Mouse (Mus musculus): ENCODE results near the gene Kcnip1. TPM values are rescaled to one million over a fixed set of nuclear protein-coding genes. Genes with fewer than 3 reads are reported as not detected.

Kcnip1 gene
- polyA plus RNA-seq, 1 experiment from 2014 or later = 2.5 TPM

- TF ChIP-seq CTCF (IDR thresholded peaks at IDR 0.05; ENCODE audit: low read depth) = peak; percentile 38
- Histone ChIP-seq H3K27me3 (replicated peaks; ENCODE audit: control insufficient read depth, insufficient read depth, low read length) (no peaks in the 10 kb centered on the region), H3K4me3 (ENCODE audit: low read depth, low read length) (no peak overlapping the region), H3K27ac (ENCODE audit: low read depth, low read length) (no peak overlapping the region), H3K9ac (ENCODE audit: low read depth, low read length) (no peak overlapping the region), H3K9me3 (ENCODE audit: control insufficient read depth) (no peaks in the 10 kb centered on the region), H3K4me1 (replicated peaks; ENCODE audit: control insufficient read depth, insufficient read depth, low read length) (no peaks in the 10 kb centered on the region), H3K4me2 (replicated peaks; ENCODE audit: low read depth) (no peak overlapping the region), H3K36me3 (ENCODE audit: control insufficient read depth, insufficient read depth) (no peaks in the 10 kb centered on the region)
- ATAC-seq = no peak
- 88% methylated on average over 12 of the region's 12 CpGs for whole genome bisulfite sequencing
Observed at GRCm38 (mm10) chr11:33749408-33749807, 243.5 kb downstream of the Kcnip1 start.

GRCm38 (mm10) chr11:33748754-33749153, 244.2 kb downstream of the Kcnip1 start:
- Histone ChIP-seq H3K4me3 (ENCODE audit: low read depth, low read length) (no peak overlapping the region), H3K27ac (ENCODE audit: low read depth, low read length) (no peak overlapping the region), H3K36me3 (ENCODE audit: control insufficient read depth, insufficient read depth) (no peaks in the 10 kb centered on the region), H3K4me2 (replicated peaks; ENCODE audit: low read depth) (no peak overlapping the region), H3K9ac (ENCODE audit: low read depth, low read length) (no peak overlapping the region), H3K4me1 (replicated peaks; ENCODE audit: control insufficient read depth, insufficient read depth, low read length) (no peaks in the 10 kb centered on the region), H3K9me3 (ENCODE audit: control insufficient read depth) (no peaks in the 10 kb centered on the region), H3K27me3 (replicated peaks; ENCODE audit: control insufficient read depth, insufficient read depth, low read length) (no peaks in the 10 kb centered on the region)
- ATAC-seq = no peak
- 69% methylated on average over 5 of the region's 5 CpGs for WGBS
- no peak for TF ChIP-seq CTCF (IDR thresholded peaks at IDR 0.05; ENCODE audit: low read depth)

- Histone ChIP-seq H3K36me3 (ENCODE audit: control insufficient read depth, insufficient read depth) (no peaks in the 10 kb centered on the region), H3K9ac (ENCODE audit: low read depth, low read length) (no peak overlapping the region), H3K4me3 (ENCODE audit: low read depth, low read length) (no peak overlapping the region), H3K4me2 (replicated peaks; ENCODE audit: low read depth) (no peak overlapping the region), H3K27me3 (replicated peaks; ENCODE audit: control insufficient read depth, insufficient read depth, low read length) (no peaks in the 10 kb centered on the region), H3K9me3 (ENCODE audit: control insufficient read depth) (no peaks in the 10 kb centered on the region), H3K4me1 (replicated peaks; ENCODE audit: control insufficient read depth, insufficient read depth, low read length) (no peaks in the 10 kb centered on the region), H3K27ac (ENCODE audit: low read depth, low read length) (no peak overlapping the region)
- ATAC-seq = no peak
- WGBS = 66% methylated on average over 5 of the region's 5 CpGs
- no peak for TF ChIP-seq CTCF (IDR thresholded peaks at IDR 0.05; ENCODE audit: low read depth)
Observed at GRCm38 (mm10) chr11:33747402-33747955, 245.5 kb downstream of the Kcnip1 start.

DNA sequence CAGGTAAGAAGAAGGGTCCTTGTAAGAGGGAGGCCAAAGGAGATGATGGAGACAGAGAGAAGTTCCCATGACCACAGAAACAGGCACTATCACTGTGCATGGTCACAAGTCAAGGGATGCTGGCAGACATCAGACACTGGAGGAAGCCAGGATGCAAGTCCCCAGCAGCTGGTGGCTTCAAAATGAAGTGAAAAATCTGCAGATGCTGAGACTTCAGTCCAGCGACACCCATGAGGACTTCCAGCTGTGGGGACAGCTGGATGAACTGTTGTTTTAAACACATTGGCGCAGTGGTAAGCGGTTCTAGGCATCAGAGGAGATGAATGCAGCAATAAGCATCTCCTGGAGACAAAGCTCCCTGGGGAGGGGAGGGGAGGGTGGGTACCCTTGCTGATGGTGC, 246.6 kb downstream of the Kcnip1 start:
- H3K4me3 ChIP-seq (ENCODE audit: low read depth, low read length) = no peak overlapping the region
- ATAC-seq = no peak
- H3K27ac ChIP-seq (ENCODE audit: low read depth, low read length) = no peak overlapping the region
- H3K4me1 ChIP-seq (replicated peaks; ENCODE audit: control insufficient read depth, insufficient read depth, low read length) = no peaks in the 10 kb centered on the region
- no peak overlapping the region for H3K4me2 ChIP-seq (replicated peaks; ENCODE audit: low read depth)
- no peaks in the 10 kb centered on the region for H3K36me3 ChIP-seq (ENCODE audit: control insufficient read depth, insufficient read depth)
- 71% methylated on average over 3 of the region's 3 CpGs for WGBS
- H3K9me3 ChIP-seq (ENCODE audit: control insufficient read depth) = no peaks in the 10 kb centered on the region
- TF ChIP-seq CTCF (IDR thresholded peaks at IDR 0.05; ENCODE audit: low read depth) = no peak
- no peak overlapping the region for H3K9ac ChIP-seq (ENCODE audit: low read depth, low read length)
- H3K27me3 ChIP-seq (replicated peaks; ENCODE audit: control insufficient read depth, insufficient read depth, low read length) = no peaks in the 10 kb centered on the region

DNA sequence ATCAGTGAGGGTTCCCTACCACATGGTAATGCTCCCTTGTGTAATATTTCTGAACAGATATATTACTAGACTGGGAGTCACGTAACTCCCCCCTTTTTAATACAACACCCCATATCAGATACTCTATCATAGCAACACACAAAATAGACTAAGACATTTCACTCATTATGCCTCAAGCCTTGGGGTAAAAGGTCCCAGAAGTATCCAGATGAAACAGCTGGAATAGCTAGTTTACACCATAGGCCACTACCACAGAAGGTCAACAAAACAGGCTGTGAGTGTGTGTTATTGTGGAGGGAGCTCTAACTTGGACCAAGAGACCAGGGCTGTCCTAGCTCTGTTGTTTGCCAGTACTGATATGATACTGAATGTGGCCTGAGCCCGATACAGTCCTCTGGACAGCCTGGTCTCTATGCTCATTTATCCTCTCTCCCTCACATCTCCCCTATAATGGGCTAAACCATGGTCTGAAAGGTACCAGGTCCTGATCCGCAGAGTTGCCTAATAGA, 247.1 kb downstream of the Kcnip1 start:
- no peak for ATAC-seq
- Histone ChIP-seq H3K9me3 (ENCODE audit: control insufficient read depth) (no peaks in the 10 kb centered on the region), H3K9ac (ENCODE audit: low read depth, low read length) (no peak overlapping the region), H3K4me1 (replicated peaks; ENCODE audit: control insufficient read depth, insufficient read depth, low read length) (no peaks in the 10 kb centered on the region), H3K4me2 (replicated peaks; ENCODE audit: low read depth) (no peak overlapping the region), H3K27ac (ENCODE audit: low read depth, low read length) (no peak overlapping the region), H3K36me3 (ENCODE audit: control insufficient read depth, insufficient read depth) (no peaks in the 10 kb centered on the region), H3K27me3 (replicated peaks; ENCODE audit: control insufficient read depth, insufficient read depth, low read length) (no peaks in the 10 kb centered on the region), H3K4me3 (ENCODE audit: low read depth, low read length) (no peak overlapping the region)
- WGBS = 88% methylated on average over 3 of the region's 3 CpGs
- TF ChIP-seq CTCF (IDR thresholded peaks at IDR 0.05; ENCODE audit: low read depth) = no peak

- Histone ChIP-seq H3K36me3 (ENCODE audit: control insufficient read depth, insufficient read depth) (no peaks in the 10 kb centered on the region), H3K4me1 (replicated peaks; ENCODE audit: control insufficient read depth, insufficient read depth, low read length) (no peaks in the 10 kb centered on the region), H3K9ac (ENCODE audit: low read depth, low read length) (no peak overlapping the region), H3K9me3 (ENCODE audit: control insufficient read depth) (no peaks in the 10 kb centered on the region), H3K4me3 (ENCODE audit: low read depth, low read length) (no peak overlapping the region), H3K27me3 (replicated peaks; ENCODE audit: control insufficient read depth, insufficient read depth, low read length) (no peaks in the 10 kb centered on the region), H3K4me2 (replicated peaks; ENCODE audit: low read depth) (no peak overlapping the region), H3K27ac (ENCODE audit: low read depth, low read length) (no peak overlapping the region)
- TF ChIP-seq CTCF (IDR thresholded peaks at IDR 0.05; ENCODE audit: low read depth) = no peak
- WGBS = 6% methylated on average over 7 of the region's 7 CpGs
- peak; percentile 41; the same call in 1 of the 2 replicates for ATAC-seq
Observed at GRCm38 (mm10) chr11:33744429-33744828, 248.5 kb downstream of the Kcnip1 start.
